Mouse (Mus musculus) brain, embryonic 14.5 days (tissue): Measurements from ENCODE around the gene Naaladl2.

Experiments
- CTCF ChIP-seq: fragments of 200-500 bp; IDR thresholded peaks from 2 replicates; pipeline ENCODE4 v1.5.1; 2012; ENCODE audit warnings: inconsistent platforms, mild to moderate bottlenecking, moderate library complexity, borderline replicate concordance; ENCODE audit not compliant: insufficient read depth, insufficient read length; ENCODE audit errors: extremely low read depth
- POLR2A ChIP-seq: fragments of 200-500 bp; IDR thresholded peaks from 2 replicates; pipeline ENCODE4 v1.6.1; 2012; ENCODE audit warnings: mild to moderate bottlenecking, inconsistent platforms, borderline replicate concordance; ENCODE audit not compliant: poor library complexity, insufficient read depth, insufficient read length, severe bottlenecking; ENCODE audit errors: extremely low read depth

- TF ChIP-seq POLR2A (no peak), CTCF (no peak)
Observed at GRCm38 (mm10) chr3:24533775-24534458, 610.1 kb downstream of the Naaladl2 start.
